Mouse (Mus musculus) olfactory bulb, adult 2 months (tissue): ENCODE data around the gene Avpi1.
"Not testable (repeated sequence)": the region's sequence is repeated elsewhere in the genome, so short reads cannot be mapped to it uniquely, and the experiment has no call there.

Source experiments
- CTCF ChIP-seq: fragments of 200-500 bp; IDR thresholded peaks from 2 replicates; pipeline ENCODE4 v1.5.1; 2012; ENCODE audit warnings: low read depth, mild to moderate bottlenecking, low read length, moderate library complexity; ENCODE audit not compliant: insufficient read depth
- POLR2A ChIP-seq: fragments of 200-500 bp; IDR thresholded peaks from 2 replicates; pipeline ENCODE4 v1.6.1; 2012; ENCODE audit warnings: mild to moderate bottlenecking, low read depth, low read length, moderate library complexity; ENCODE audit not compliant: insufficient read depth

- not testable (repeated sequence) for TF ChIP-seq CTCF, POLR2A
Observed at GRCm38 (mm10) chr19:42081613-42082012, 47.2 kb downstream of the Avpi1 start.
